Mouse (Mus musculus) cerebellum, adult 2 months (tissue): ENCODE results near the gene Kctd10.

Experiments
- CTCF ChIP-seq: fragments of 200-500 bp; IDR thresholded peaks from 2 replicates; pipeline ENCODE4 v1.5.1; 2011; ENCODE audit warnings: low read depth, mild to moderate bottlenecking, control low read depth, low read length, moderate library complexity, borderline replicate concordance; ENCODE audit not compliant: insufficient read depth
- POLR2A ChIP-seq: fragments of 200-500 bp; IDR thresholded peaks from 2 replicates; pipeline ENCODE4 v1.6.1; 2011; ENCODE audit warnings: low read length, control low read depth, borderline replicate concordance; ENCODE audit not compliant: insufficient read depth

GRCm38 (mm10) chr5:114381013-114381351 lies 674 bp upstream of the Kctd10 start:
- no peak for TF ChIP-seq CTCF
- TF ChIP-seq POLR2A: no peak
